Mouse (Mus musculus) right cerebral cortex, postnatal 25 days (tissue): Measurements from ENCODE around the gene Rgs18.

Experiments used
- DNase-seq: peaks from one replicate; pipeline ENCODE4 v3.0.0; 2022

Rgs18 gene

DNA sequence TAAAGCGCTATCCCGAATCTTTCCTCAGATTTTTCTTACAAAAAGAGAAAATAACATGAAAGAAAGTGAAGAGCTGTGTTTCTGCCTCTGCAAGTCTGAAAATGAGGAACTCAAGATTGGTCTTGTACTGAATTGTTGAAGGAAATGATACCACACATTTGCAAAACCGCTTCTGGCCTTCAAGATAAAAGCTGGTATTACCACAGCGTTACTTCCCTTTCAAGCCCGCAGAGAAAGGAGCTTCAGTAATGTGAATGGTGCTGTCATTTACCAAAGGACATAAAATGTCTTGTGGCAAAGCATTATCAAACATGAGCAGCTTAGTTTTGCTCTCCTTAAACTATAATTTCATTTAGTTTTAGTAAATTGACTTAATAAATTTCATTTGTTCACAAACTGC lies at the start of gene Rgs18:
Gene Rgs18, minus strand, starts transcription at position 105 of the 400 bp plus-strand sequence.
- DNase-seq: no peak

DNA sequence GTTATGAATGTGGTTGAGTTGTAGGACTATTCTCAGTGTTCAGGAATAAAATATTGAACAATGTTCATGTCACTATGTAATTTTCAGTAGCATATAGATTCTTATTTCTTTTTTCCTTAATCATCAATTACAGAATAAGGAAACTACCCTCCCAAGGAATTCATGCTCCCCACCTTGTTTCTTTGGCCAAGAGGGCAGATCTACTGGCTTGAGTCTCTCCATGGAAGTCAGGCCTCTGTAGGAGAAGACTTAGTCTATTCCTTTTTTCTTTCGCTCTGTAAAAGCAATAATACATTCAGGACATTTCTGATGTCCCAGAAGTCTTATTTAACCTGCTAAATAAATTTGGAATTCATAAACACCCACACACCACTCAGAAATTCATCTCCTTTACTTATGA lies 841 bp downstream of the Rgs18 start:
- DNase-seq: no peak

DNA sequence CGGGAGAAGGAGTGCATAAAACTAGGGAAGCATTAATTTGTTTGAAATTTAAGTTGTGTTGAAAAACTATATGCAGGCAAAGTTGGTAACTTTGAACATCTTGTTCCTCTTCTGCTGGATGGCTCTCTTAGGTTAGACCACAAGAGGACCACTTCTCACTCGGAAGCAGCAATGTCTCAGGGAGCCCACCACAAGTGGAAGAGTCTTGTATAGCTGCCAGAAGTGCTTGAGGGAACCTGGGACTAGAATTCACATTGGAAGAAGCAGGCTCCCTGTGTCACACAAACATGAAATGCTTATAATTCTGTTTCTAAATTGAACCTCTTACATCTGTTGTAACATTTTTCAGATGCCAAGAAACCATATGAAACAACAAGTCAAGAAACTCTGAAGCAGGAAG lies 9.0 kb downstream of the Rgs18 start:
- DNase-seq: no peak

DNA sequence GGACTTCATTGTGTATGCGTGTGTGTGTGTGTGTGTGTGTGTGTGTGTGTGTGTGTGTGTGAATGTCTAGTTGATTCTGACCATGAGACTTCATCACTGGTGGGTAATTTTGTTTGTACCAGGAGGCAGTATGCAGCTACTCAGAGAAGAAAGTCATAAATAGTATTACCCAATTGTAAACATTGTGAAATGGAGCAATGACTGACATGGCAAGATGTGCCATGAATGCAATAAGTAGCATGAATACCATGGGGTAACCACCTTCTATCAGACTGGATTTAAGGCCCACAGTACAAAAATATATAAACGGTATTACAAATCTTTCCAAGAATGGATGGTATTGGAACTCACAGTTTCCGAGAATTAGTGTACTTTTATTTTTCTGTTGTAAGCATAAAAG lies 14.4 kb downstream of the Rgs18 start:
- no peak for DNase-seq

DNA sequence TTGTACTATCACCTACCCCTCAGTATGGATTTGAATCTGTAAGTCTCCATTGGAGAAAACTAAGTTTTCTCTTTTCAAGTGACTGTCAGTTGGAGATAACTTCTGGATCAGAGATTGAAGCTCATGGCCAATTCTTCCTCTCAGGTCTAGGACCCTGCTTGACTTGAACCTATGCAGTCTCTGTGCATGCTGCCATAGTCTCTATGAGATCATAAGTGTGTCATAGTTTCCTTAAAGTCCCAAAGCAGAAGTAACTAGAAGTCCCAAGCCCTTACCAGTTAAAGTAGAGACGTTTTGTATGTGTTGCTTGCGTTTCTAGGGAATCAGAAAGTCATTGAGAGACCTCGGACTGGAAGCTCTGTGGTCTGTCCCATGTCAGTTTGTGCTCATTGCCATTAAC lies 24.5 kb downstream of the Rgs18 start:
- DNase-seq: no peak

DNA sequence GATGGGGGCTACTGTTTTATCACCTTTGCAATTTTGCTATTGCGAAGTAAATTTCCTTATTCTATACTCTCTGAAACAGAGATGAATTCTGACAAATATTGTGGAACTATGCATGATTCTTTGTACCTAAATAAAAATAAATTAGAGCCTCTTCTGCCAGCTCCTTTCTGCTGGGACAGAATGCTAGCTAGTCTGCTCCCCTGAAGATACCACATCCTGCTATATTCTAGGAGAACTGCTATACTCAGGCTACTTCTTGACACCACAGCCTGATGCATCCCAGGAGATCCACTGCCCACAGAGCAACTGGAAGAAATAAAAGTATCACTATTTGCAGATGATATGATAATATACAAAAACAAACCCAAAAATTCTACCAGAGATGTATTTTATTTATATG lies 29.1 kb downstream of the Rgs18 start:
- DNase-seq: no peak

DNA sequence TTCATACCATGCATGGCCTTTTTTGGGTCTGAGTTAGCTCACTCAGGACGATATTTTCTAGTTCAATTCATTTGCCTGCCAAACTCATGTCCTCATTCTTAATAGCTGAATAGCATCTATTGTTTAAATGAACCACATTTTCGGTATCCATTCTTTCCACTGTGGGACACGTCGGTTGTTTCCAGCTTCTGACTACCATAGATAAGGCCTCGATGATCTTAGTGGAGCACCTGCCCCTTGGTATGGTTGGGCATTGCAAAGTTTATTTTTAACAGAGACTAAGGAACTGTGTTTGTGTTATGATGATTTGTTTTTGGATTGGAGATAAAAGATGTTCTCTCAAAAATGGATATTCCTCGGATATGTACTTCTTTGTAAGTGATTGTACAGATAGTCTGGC lies 37.5 kb downstream of the Rgs18 start:
- DNase-seq: no peak

DNA sequence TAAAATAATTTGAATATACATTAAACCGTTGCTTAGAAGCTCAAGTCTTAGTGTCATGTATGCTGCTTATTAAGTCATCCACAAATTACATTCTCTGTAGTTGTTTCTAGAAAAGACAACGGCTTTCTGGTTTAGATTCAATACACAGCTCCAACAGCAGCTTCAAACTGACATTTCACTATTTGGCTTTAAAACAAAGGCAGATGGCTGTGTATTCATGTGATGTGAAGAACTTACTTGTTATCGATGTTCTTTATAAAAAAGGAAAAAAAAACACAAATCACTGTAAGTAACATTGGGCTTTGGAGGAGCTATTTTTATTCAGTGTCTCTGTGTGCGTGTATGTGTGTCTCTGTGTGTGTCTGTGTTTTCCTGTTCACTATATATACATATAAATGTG lies 54.5 kb downstream of the Rgs18 start:
- no peak for DNase-seq

DNA sequence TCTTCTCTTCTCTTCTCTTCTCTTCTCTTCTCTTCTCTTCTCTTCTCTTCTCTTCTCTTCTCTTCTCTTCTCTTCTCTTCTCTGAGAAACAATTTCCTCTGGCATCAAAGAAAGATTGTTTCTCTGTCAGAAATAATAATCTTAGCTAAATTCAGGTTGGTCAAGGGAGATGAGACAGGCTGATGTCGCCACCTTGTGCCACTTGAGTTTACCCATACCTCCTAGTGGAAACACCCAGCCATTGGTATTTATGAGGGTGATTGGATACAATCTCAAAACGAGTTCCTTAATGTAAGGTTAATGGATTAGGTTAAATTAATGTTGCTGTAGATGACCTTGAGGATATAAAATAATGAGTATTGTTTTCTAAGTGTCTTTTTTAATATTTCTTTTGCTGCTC lies 70.9 kb downstream of the Rgs18 start:
- DNase-seq: no peak
